Mouse (Mus musculus): Measurements from ENCODE around the gene Kalrn.
A peak's percentile ranks its signal among the peaks of the same experiment; 100 is the strongest.

The Kalrn gene

GRCm38 (mm10) chr16:34573151-34573802 lies at the start of gene Kalrn:
Gene Kalrn (minus strand): TSS chr16:34573532.
- peak; percentile 61 for DNase-seq

DNA sequence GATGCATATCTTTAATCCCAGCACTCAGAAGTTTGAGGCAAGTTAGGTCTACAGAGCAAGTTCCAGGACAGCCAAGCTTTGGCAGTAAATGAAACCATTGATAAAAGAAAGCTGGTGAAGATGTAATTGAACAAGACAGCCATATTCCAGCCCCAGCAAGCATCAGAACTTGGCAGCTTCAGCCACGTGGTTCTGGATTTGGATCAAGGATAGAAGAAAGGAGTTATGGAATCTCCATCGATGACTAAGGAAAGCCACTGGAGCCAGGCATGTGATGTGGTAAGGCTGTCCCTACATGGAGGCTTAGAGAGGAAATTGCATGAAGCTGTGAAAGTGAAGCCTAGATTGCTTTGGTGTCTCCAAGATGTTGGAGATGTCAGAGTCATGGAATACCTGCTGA lies 40.7 kb upstream of the Kalrn start:
- no peak for DNase-seq

- DNase-seq: no peak
Observed at GRCm38 (mm10) chr16:34610137-34610536, 36.8 kb upstream of the Kalrn start.

DNA sequence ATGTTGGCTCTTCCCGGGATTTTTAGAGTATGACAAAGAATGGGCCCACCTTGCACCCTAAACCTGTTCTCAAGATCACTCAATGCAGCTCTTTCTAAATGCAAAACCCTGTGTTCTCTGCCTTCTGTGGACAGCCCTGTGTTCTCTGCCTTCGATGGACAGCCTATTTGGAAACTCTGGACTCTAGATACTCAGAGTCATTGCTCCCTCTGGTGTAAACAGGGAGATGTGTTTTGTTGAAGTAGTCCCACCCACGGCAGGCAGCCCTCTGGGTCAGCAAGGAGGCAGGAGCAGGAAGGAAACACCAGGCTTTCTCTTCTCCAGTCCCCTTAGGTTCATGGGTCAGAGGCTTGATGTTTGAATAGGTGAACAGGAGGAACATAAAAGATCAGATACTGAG lies 32.3 kb upstream of the Kalrn start:
- no peak for DNase-seq

- no peak for DNase-seq
Observed at GRCm38 (mm10) chr16:34603854-34604253, 30.5 kb upstream of the Kalrn start.

GRCm38 (mm10) chr16:34603076-34603475 lies 29.7 kb upstream of the Kalrn start:
- no peak for DNase-seq

DNA sequence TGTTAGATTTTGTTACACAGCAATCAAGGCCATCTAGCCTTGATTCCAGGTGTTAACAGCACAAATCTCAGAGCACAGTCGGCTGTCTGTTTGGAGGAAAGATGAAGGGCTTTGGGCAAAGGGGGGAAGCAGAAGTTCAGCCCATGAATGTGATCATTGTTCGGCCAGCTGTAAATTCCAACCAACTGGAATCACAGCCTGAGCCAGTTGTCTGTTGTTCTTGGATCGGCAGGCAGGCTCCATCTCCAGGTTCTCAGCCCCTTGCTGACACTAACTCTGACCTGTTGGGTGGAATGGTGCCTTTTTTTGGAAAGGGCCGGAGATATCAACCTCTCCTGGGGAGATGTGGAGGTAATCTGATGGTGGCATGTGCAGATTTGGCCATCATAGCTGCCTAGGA lies 28.6 kb upstream of the Kalrn start:
- DNase-seq: no peak

DNA sequence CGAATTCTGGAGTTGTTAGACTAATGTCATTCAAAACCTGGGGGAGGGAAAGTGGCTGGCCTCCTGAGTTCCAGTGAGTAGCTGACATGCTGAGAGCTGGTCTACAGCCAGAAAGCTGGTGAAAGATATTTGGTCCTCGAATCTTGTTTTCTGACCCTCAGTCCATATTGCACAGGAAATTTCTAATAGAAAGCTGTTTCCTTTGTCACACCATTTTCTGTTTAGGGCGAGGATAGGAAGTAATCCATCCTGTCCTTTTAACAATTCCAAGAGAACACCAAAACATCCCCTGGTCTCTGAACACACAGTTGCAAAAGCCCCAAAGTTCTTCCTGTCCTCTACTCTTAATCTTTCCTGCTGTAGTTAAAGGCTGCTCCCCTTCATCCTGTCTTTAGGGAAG lies 22.0 kb upstream of the Kalrn start:
- DNase-seq: no peak

GRCm38 (mm10) chr16:34594597-34595262 lies 21.4 kb upstream of the Kalrn start:
- no peak for DNase-seq

GRCm38 (mm10) chr16:34592696-34593095 lies 19.4 kb upstream of the Kalrn start:
- no peak for DNase-seq

- no peak for DNase-seq
Observed at GRCm38 (mm10) chr16:34591934-34592333, 18.6 kb upstream of the Kalrn start.

DNA sequence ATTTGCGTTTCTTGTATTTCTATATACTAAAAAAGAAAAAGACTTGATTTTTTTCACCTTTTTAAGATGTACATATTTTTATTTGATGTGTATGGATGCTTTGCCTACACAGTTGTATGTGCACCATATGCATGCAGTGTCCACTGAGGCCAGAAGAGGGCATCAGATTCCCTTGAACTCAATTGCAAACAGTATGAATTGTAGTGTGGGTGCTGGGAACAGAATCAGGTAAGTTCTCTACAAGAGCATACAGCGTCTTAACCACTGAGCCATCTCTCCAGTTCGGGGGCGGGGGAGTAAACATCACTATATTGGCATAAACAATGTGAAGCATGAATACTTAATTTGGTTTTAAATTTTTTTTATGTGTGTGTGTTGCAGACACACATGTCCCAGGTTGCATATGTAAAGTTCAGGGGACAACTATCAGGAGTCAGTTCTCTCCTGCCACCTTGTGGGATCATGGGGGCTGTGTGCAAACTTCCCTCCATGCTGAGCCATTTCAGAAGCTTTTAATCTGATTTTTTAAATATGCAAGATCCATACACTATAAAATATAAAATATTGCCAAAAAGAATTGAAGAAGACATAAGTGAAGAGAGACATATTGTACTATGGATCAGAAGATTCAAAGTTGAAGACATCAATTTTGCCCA lies 6.5 kb upstream of the Kalrn start:
- DNase-seq: no peak

DNA sequence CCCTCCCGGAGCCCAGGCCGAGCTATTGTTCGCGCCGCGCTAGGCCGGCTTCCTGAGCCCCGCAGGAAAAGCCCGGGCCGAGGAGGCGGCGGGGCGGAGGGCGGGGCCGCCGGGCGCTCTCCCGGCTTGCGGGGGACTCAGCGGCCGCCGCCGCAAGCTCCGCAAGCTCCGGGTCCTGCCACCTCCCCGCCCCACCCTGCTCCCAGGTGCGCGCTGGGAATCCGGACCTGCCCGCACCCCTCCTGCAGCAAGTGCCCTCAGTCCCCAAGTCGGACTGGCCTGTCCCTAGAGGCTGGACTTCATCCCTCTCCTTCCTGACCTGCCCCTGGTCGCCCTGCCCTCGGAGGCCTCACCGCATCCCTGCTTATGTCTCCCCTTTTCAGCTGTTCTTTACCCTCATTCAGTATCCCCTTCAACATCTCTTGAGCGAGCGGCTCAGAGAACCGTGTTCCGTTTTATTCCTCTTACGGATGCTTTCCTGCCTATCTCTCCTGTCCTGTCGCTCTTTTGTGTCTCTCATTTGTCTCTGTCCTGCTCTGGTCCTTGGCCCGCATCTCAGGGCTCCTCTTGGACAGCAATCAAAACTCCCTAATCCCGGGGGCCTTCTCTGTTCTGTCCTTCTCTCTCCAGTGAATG lies 642 bp upstream of the Kalrn start:
- peak; percentile 6 for DNase-seq

DNA sequence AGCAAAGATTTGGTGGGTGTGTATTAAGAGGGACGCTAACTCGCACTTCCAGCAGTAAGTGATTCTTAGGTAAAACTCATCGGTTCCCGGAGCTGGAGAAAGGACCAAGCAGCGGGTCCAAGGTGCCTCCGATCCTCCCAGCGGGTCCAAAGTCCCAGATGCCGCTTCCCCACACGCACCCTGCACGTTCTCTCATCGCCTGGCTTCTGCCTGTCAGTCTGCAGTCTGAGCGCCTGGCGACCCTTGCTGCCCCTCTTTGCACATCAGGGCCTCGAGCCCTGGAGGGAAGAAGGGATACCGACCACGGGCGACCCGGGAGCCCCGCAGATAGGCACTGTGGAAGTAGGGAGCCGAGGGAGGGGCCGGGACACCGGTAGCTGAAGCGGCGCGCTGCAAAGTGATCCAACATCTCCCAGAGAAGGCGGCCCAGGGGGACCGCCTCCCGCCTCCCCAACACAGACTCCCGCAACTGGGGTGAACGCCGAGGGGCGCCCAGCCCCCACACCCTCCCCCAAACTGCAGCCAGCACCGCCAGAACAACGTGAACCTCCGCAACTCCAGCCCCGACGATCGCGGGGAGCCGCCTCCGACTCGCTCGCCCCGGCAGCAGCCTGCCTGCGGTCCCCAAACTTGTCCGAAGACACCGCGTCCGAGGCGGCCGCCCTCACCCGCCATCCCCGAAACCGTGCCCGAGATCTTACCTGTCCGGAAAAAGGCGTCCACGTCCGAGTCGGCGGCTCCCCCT lies 754 bp downstream of the Kalrn start:
- DNase-seq: no peak

DNA sequence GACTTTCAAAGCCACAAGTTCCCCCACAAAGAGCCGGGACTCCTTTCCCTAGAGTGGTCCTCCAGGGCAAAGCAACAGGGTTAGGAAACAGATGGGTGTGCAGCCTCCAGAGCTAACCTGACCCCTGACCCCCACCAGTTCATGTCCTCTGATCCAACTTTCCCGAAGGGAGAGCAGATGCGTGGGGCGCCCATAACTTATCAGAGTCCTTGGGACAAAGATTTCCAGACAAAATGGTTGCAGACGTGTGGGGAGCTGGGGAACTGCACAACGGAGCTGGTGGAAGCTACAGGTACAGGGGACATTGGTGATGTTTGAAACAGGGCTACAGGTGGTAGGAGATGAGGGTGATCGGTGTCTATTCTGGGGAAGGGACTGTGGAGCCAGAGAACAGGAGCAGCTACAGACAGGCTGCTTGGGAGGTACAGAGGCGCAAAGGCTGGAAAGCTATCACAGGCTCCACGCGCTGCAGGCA lies 1.4 kb downstream of the Kalrn start:
- no peak for DNase-seq

GRCm38 (mm10) chr16:34569897-34570296 lies 3.4 kb downstream of the Kalrn start:
- no peak for DNase-seq

- DNase-seq: no peak
Observed at GRCm38 (mm10) chr16:34568831-34569230, 4.5 kb downstream of the Kalrn start.

DNA sequence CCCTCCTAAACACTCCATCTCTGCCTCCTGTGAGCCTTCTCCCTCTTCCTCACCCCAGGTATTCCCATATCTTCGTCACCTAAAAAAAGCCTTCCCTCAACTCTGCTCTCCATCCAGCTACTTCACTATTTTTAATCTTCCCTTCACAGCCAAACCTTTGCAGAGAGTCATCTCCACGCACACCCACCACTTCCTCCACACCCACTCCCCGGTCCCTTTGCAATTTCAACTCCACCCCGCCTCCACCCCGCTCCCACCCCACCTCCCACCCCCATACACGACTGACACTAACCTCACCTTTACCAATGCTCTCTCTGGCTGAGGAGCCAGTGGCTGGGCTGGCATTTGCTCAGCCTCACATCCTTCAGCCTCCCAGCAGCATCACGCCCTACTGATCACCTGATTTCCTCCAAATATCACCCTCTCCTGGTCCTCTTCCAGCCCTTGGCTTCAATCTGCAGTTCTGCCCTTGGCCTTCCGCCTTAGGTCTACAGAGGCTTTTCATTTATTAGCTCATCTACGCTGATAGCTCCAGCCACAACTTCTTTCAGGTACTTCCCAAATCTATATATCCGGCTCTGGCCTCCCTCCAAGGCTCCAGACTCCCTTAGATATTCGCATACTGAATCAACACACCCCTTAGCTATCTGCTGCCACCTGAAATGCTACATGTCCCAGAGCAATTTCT lies 9.6 kb downstream of the Kalrn start:
- no peak for DNase-seq

GRCm38 (mm10) chr16:34561734-34562135 lies 11.6 kb downstream of the Kalrn start:
- DNase-seq: no peak

GRCm38 (mm10) chr16:34560814-34561213 lies 12.5 kb downstream of the Kalrn start:
- no peak for DNase-seq

GRCm38 (mm10) chr16:34560411-34560810 lies 12.9 kb downstream of the Kalrn start:
- DNase-seq: no peak

- DNase-seq: no peak
Observed at GRCm38 (mm10) chr16:34557891-34558290, 15.4 kb downstream of the Kalrn start.

Data from thymus, postnatal 25 days (tissue).